Mouse (Mus musculus) cerebellum, adult 2 months (tissue): Measurements from ENCODE around the gene Amotl1.

Experiments
- CTCF ChIP-seq: fragments of 200-500 bp; IDR thresholded peaks from 2 replicates; pipeline ENCODE4 v1.5.1; 2011; ENCODE audit warnings: low read depth, mild to moderate bottlenecking, control low read depth, low read length, moderate library complexity, borderline replicate concordance; ENCODE audit not compliant: insufficient read depth
- POLR2A ChIP-seq: fragments of 200-500 bp; IDR thresholded peaks from 2 replicates; pipeline ENCODE4 v1.6.1; 2011; ENCODE audit warnings: low read length, control low read depth, borderline replicate concordance; ENCODE audit not compliant: insufficient read depth

DNA sequence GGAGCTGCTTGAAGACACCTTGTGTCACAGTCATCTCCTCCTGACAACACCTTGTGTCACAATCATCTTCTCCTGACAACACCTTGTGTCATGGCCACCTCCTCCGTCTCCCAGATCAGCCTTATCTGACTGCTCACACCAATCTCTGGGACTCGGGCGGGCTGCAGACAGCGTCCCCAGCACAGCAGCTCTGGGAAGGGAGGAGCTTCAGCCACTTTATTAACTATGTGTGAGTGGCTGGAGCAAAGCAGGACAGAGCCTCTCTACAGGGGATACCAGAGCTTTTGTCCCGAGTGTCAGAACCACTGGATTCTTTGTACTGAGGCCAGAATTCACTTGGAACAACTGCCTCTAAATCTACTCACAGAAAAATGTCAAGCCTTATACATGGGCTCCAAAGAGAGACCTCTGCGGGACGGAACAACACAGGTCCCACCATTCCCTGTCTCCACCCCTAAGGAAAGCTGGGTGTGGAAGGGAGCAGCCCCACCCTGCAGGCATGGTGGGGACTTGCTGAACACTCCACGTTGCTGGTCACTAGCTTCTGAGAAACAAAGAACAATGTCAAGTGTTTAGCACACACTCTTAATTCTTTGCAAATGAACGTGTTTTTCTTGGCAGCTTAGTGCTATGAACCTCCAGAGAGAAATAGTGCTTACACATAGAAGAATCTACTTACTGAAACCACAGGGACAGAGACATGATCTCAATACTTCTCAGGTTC lies 100.7 kb downstream of the Amotl1 start:
- TF ChIP-seq CTCF: no peak
- no peak for TF ChIP-seq POLR2A
